Mouse (Mus musculus) adipocyte (in vitro differentiated cells): ENCODE measurements around the gene Ermard.

Experiments used
- DNase-seq: peaks from one replicate; pipeline ENCODE4 v3.0.0-alpha.2; 2016; ENCODE audit warnings: low spot score

The Ermard gene

DNA sequence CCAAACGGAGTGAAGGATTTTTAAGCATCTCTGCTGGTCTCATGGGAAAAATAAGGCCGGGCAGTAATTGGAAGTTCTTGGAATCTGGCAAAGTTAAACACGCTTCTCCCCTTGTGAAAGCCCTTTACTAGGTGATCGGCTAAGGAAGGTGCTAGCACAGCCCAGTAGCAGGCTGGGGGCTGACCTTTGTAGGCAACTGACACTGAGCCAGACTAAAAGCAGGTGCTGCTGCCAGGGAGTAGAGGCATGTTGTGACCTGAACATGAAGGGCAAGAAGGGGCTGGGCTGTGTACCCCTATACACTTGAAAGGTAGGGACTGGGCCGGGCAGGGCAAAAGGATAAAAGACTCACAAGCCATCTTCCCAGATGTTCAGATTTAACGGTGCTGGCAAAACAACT is 19.3 kb downstream of the Ermard start:
- DNase-seq: no peak

GRCm38 (mm10) chr17:15065391-15066024 is 24.5 kb downstream of the Ermard start:
- peak; percentile 87 for DNase-seq

DNA sequence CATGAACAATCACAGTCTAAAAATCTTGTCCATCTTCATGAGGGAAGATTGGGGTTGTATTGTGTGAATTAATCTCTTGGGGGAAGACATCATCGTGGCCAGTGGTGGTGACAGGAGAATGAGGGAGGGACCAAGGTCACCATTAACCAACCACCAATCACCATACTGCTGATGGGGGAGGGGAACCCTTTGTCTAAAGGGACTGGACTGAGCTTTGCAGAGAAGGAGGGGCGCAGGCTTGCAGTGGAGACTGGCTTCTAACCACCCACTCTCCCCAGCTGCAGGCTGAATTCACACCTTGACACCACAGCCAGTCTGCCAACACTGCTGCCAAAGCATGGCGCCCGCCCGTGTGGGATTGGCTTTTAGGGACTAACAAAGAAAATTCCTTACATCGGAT is 25.1 kb downstream of the Ermard start:
- no peak for DNase-seq

- DNase-seq: peak; percentile 36
Observed at GRCm38 (mm10) chr17:15066911-15067310, 25.9 kb downstream of the Ermard start.

DNA sequence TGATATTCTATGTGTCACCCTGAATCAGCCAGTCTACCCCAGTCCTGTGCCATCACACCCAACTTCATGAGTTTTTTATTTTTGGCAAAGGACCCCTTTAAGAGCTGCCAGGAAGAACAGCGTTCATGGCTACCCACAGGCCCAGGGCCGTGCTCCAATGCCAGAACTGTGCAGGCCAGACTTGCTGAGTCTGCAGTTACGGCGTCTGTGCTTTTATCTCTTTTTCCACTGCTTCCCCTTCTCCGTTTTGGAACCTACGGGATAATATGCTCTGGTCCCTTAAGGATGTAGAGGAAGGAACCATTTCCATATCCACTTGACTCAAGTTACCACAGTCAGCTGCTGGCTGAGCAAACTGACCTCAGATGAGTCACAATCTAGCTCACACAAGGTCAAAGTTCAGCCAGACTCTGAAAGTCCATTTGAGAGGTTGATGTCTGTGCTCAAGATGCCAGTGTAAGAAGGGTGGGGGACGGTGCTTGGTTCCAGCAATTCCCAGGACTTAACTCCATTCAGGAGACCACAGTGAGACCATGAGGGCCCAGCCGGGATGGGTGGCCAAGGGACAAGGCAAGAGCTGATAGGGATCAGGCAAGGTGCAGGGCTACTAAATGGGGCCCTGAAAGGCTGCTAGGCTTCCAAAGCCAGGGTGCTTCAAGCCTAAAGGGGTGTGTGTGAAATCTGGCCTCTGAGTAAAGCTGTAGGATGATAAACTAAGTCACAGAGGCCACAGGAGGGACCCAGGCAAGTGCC is 27.2 kb downstream of the Ermard start:
- DNase-seq: peak; percentile 36

DNA sequence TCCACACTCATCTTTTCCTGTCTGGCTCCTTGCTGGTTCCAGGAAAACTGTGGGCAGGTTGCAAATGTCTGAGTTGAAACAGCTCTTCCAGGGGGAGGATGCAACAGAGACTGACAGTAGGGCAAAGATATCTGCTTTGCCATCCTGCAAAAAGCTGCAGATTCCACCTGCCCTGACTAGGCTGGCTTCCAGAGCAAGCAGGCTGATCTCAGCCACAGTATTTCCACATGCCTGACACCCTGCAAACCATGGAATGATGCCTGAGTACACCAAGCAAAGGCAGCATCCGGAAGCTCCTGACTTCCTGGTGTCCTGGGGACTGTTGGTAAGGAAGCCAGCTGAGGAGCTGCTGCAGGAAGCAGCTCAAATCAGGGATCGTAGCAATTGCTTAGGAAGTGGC is 28.1 kb downstream of the Ermard start:
- DNase-seq: no peak

DNA sequence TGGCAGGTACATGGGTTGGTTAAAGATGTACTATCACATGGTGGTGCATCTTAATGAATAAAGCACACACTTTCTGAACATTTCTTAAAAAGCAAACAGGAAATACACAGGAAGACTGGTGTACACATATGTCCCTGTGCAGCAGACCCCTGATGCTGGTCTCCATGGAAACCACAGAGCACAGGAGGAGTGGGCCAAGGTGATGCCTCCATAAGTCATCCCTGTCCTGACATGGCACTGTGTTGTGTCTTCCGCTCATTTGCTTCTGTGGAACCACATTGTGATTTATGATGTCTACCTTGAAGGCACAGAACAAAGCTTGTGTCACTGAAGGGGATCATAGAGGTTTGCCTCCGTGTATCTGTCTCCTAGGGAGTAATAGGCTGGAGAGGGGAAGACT is 31.2 kb downstream of the Ermard start:
- no peak for DNase-seq

DNA sequence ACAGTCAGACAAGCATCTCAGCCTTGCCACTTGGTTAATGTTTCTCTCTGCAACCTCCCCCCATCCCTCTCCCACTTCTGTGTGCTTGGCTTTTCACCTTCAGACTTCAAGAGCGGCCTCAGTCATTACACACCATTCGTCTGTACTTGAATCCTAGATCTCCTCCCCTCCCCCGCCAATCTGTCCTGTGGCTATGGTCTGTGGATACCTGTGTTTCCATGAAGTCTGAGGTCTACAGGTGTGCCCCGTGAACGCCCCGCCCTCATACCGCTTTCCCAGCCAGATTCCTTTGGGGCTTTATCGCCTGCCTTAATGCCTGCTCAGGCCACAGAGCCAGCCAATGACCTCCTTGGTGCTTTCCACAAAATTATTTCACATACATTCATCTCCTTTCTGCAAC is 34.0 kb downstream of the Ermard start:
- DNase-seq: no peak

- DNase-seq: no peak
Observed at GRCm38 (mm10) chr17:15077536-15077935, 36.5 kb downstream of the Ermard start.

GRCm38 (mm10) chr17:15084226-15084848 is 43.3 kb downstream of the Ermard start:
- no peak for DNase-seq

DNA sequence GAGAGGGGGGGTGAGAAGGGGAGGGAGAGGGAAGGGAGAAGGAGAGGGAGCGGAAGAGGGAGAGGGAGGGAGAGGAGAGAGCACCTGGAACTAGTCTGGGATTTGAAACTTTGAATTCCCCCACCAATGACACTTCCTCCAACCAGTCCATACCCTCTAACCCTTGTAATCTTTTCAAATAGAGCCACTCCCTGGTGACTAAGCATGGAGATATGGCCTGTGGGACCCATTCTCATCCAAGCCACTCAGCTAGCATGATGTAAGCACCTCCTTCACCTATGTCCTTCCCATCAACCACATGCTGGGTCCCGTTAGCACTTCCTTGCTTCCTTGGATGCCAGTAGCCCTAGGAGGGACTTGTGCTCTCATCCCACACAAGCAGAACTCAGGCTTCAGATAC is 44.0 kb downstream of the Ermard start:
- DNase-seq: no peak

DNA sequence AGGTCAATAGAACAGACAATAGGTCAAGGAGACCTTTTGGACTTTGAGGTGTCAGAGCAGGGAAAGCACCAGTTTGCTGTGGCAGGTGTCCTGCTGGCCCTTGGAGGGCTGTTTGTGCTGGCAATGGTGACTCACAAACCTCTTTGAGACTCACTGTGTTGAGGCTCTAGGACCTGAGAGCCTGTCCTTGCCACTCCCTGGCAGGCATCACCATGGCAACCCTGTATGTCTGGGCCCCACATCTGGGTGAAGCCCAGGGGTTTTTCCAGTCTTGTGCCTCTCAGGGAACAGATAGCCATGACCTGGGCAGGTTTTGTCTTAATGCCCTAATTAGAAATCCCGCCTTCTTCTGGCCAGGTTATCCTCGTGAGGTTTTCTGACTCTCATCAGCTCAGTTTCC is 47.2 kb downstream of the Ermard start:
- DNase-seq: no peak

DNA sequence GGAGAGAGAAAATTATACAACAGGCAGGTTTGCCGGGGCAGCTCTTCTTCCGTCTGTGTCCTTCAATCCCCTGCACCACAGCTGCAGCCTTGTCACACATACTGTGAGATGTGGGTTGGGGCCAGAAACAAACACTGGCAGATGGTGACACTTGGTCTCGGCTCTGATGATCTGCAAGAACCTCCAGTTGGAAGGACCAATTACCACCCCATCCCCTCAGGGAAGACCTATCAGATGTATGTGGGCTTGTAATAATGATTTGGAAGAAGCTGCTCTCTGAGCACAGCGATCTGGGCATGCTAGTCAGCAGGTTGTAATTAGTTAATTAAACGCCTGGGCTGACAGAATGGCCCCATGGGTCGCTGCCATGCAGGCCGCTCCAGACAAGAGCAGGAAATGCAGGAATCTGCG is 47.6 kb downstream of the Ermard start:
- DNase-seq: no peak

DNA sequence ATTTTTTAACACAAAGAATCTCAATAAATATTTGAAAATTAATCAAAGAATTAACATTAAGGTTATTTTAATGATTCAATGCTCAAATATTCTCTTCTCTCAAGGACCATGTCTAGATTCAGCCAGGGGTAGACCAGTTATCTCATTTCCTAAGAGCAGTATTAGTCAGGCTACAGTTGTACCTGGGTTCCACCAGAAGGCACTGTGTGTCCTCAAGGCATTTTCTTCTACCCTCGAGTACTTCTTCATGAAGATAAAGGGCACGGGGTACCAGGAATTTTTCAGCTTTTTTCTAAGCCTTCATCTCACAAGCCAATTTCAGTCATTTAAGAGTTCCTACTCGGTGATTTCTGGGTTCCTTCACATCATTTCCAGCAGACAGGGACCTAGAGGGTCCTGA is 50.7 kb downstream of the Ermard start:
- no peak for DNase-seq

DNA sequence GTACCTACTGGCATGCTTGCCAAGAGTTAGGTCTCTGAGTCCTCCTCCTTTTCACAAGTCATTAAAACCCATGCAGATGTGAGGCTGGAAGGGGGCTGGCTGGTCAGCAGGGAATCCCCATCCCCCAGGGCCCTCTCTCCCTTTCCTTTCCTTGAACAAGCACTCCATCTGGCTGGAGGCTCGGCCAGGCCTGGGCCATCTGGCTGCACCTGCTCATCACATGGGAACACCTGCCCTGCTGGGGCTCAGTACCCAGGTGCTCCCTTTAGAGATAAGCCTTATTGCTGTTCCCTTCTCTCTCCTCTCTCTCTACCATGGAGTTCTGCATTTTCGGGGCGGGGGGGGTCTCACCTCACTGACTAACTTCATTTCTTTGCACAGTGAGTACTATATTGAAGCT is 52.5 kb downstream of the Ermard start:
- no peak for DNase-seq

DNA sequence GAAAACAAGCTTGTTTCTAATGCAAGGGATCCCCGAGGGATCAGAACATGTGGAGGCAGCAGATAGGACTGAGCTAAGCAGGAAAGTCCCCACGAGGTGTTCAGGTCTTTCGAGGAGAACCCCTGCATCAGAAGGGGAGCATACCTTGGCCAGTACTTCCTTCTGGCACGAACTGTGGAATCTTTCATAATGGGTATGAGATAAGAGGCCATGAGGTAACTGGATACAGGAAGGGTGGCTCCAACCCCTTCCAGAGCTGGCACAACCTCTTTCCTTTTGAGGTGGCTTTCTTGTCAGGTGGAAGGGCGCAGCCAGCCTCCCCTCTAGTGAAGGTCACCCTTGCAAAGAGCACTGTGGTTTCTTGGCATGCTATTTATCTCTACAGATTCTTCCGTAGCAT is 55.8 kb downstream of the Ermard start:
- no peak for DNase-seq

DNA sequence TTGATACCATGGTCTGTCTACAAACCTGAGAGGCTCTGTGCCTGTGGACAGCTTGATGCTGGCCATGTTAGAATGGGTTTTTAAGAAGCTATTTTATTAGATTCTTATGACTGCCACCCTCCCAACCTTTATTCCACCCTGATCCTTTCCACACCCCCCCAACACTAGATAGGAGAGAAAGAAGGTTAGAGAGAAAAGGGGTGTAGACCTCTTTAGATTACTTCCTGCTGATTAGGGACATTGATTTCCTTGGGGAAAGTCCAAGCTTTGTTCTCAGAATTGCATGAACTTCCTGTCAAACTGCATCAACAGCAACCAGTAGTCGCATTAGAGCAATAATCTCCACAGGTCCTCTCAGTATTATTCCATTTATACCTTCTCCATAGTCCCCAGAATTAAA is 57.7 kb downstream of the Ermard start:
- no peak for DNase-seq

DNA sequence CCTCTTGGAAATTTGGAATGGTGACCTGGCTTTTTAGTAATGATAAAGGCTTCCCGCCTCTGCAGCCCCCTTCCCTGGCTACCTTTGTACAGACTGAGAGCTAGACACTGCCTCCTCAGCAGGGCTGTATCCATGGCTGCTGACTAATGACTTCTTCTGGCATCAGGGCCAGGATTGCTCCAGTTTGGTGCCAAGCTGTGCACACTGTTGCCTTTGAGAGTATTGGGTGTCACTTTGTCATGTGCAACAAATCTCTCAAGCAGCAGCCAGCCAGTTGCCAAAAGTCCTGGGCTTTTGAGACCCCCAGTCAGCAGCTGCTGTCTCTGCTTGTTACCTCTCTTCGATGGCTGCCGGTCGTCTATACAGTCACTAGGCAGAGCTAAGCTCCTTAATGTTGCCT is 60.3 kb downstream of the Ermard start:
- DNase-seq: no peak

DNA sequence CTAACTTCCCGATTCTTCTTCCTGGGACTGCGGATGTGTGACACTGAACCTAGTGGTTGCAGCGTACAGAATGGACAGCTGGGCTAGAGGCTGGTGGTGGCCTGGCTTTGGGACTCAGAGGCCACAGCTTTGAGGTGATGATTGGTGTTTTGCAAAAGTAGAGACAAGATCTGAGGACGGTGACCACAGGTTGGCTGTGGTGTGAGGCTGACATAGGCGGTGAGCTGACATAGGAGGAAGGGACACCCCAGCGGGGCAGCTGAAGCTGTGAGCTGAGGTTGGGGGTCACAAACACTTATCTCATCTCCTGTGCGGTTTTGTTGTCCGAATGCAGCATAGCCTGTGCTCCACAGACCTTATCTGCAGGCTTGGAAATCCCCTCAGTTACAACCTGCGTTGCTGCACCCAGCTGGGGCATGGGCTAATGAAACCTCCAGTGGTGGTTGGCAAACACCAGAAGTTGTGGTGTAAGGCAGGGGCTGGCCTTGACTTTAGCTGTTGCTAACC is 66.2 kb downstream of the Ermard start:
- no peak for DNase-seq

DNA sequence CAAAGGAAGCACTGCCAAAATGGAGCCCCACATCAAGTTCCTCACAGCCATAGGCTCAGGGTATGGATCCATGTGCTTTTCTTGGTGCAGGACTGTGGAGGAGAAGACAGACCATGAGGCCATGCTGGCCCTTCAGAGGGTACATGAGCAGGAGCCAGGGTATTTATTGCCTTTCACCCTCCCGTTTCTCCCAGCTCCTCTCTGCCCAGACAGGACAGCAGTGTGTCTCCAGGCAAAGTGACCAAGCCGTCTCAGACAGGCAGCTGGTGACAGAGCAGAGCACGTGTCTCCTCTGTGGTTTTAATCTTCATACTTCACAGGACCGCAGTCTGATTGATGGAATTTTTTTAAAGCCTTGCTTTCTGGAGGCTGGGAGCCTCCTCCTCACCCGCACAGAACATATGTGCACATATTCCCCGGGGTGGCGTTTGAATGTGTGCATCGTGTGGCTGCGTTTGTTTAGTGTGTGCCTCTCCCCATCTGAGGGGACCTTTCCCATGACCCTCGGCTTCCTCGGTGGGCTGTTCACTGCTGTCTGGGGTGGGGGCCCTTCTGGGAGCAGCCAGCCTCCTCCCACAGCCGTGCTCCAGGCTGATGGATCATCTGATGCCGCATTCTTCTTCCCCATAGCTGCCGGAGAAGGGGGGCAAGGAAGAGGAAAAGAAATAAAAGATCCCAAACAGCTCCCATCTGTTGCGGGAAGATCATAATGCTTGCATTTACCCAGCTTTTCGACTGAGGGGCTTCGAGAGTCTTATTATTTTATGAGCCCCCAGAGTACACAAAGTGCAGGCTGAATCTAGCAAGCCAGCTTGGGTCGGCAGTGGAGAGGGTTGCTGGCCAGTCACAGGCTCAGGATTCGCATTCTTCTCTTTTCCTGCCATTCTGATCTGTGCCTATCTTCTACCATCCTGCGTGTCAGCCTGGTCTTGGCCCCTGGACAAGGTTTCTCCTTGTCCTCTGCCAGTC is 67.7 kb downstream of the Ermard start:
- no peak for DNase-seq

- no peak for DNase-seq
Observed at GRCm38 (mm10) chr17:15115550-15115949, 74.5 kb downstream of the Ermard start.

- no peak for DNase-seq
Observed at GRCm38 (mm10) chr17:15120096-15120495, 79.1 kb downstream of the Ermard start.
